Comparison of ENCODE assay signal across 7 mouse cellular contexts in the genomic region with DNA sequence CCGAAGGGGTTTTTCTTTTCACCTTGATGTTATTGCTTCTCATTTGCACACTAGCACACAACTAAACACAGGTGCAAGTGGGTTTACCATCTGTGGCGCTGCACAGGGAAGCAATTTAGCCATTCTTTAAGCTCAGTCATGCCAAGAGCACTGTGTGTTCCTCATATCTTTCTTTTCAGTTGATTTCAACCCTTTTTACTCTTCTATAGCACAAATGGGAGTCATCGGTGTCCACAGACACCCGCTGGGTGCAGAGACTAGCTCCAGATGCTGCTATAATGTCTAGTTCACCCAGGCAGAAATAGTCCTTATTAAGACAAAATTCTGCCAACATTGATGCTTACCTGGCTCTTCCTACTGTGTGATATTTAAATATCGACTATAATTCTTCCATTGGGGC.
"Had no signal": no experiment of that assay in that cellular context is flagged by ENCODE, and none has a peak within 500 bp of the region (broad histone marks: within the 10 kb centered on the region; RNA-seq: fewer than 3 reads in every experiment).

No protein-coding gene starts in this region.

- DNase-seq: kidney, postnatal 36 days; layer of hippocampus, adult 9-11 months; lung, adult 2 months; lung, postnatal 4 days; right cerebral cortex, postnatal 14 days; thymus, adult 2 months; thymus, postnatal 25 days had no signal
